Mouse (Mus musculus) embryo, embryonic 9.5 days (tissue): ENCODE results near the gene Kcnab3.
A peak's percentile ranks its signal among the peaks of the same experiment; 100 is the strongest.

ENCODE experiments used
- DNase-seq: peaks from one replicate; pipeline ENCODE4 v3.0.0-alpha.2; 2017; ENCODE audit errors: extremely low spot score

The Kcnab3 gene

GRCm38 (mm10) chr11:69331929-69332405 is 5.9 kb downstream of the Kcnab3 start:
- DNase-seq = peak; percentile 84

- DNase-seq = peak; percentile 19
Observed at GRCm38 (mm10) chr11:69332713-69333253, 6.7 kb downstream of the Kcnab3 start.

- no peak for DNase-seq
Observed at GRCm38 (mm10) chr11:69333922-69334321, 7.9 kb downstream of the Kcnab3 start.

- DNase-seq = no peak
Observed at GRCm38 (mm10) chr11:69334796-69335195, 8.7 kb downstream of the Kcnab3 start.

GRCm38 (mm10) chr11:69340161-69341131 is 14.4 kb downstream of the Kcnab3 start, which contains the start of gene Rnf227:
Rnf227 (plus strand) TSS chr11:69340461.
- DNase-seq = peak; percentile 84

- no peak for DNase-seq
Observed at GRCm38 (mm10) chr11:69346441-69346840, 20.4 kb downstream of the Kcnab3 start.

- no peak for DNase-seq
Observed at GRCm38 (mm10) chr11:69356544-69356943, 30.5 kb downstream of the Kcnab3 start.

- DNase-seq = no peak
Observed at GRCm38 (mm10) chr11:69357690-69358089, 31.6 kb downstream of the Kcnab3 start.

GRCm38 (mm10) chr11:69362021-69362420 is 36.0 kb downstream of the Kcnab3 start:
- no peak for DNase-seq

- no peak for DNase-seq
Observed at GRCm38 (mm10) chr11:69362479-69362878, 36.4 kb downstream of the Kcnab3 start.

- DNase-seq = no peak
Observed at GRCm38 (mm10) chr11:69364376-69364775, 38.3 kb downstream of the Kcnab3 start.

GRCm38 (mm10) chr11:69364910-69365309 is 38.9 kb downstream of the Kcnab3 start:
- peak; percentile 65 for DNase-seq

- DNase-seq = peak; percentile 43
Observed at GRCm38 (mm10) chr11:69365722-69366121, 39.7 kb downstream of the Kcnab3 start.

- DNase-seq = peak; percentile 87
Observed at GRCm38 (mm10) chr11:69366157-69366854, 40.2 kb downstream of the Kcnab3 start.

- DNase-seq = peak; percentile 48
Observed at GRCm38 (mm10) chr11:69366855-69367615, 41.0 kb downstream of the Kcnab3 start.

GRCm38 (mm10) chr11:69367616-69368355 is 41.7 kb downstream of the Kcnab3 start:
- DNase-seq = no peak

GRCm38 (mm10) chr11:69368356-69369214 is 42.5 kb downstream of the Kcnab3 start:
- peak; percentile 76 for DNase-seq

- peak; percentile 60 for DNase-seq
Observed at GRCm38 (mm10) chr11:69369215-69369989, 43.3 kb downstream of the Kcnab3 start, which contains the start of gene Chd3. Chd3 (minus strand) TSS chr11:69369406.
